Mouse (Mus musculus): ENCODE measurements around the gene Ctxn1. TPM values are rescaled to one million over a fixed set of nuclear protein-coding genes. Genes with fewer than 3 reads are reported as not detected.

Gene Ctxn1
- total and polyA plus RNA-seq, 3 experiments, result 0.58 to 5.6 TPM; not detected in 1

DNA sequence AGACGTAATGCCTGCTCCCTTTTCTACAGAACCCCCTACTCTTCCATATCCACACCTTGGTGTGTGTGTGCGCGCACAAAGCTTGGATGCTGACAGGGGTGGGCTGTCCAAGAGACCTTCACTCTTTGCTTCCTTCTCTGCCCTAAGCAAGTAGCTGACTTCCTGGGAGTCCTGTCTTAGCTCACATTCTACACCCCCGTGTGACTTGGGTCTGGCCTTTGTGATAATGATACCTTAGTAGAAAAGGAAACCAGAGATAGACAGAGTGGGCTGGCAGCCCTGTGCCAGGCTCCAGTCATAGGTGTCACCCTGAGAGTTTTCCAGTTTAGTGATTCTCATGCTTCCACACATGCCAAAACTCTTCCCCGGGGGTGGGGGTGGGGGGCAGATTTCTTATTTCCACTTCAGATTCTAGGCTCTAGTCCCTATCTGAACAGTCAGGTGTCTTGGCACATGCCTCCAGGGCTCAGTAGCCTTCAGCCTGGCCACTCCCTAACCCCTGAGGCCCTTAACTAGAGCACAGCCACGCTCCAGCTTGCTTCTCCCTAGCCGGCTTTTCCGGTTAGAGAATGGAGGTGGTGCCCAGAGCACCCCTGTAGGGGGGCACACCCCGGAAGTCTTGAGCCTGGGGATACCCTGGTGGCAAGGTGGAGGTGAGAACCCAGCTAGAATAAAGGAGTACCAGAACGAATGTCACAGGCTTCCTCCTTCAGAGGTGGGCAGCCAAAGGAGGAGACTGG, 28.3 kb downstream of the Ctxn1 start:
- no peaks in the 10 kb centered on the region; a peak in 2 of 4 replicates for H3K36me3 ChIP-seq (ENCODE audit: control insufficient read depth in 1 of 2, insufficient read depth in 2 of 2, low read length in 2 of 2)
- peak; percentile 28 for DNase-seq (ENCODE audit: low read depth, low spot score)
- H3K4me1 ChIP-seq (ENCODE audit: control insufficient read depth in 1 of 2, insufficient read depth in 2 of 2, low read length in 2 of 2), result peaks cover 0 to 23% of the 10 kb centered on the region in 2 experiments; a peak in 3 of 4 replicates
- H3K4me3 ChIP-seq (ENCODE audit: control insufficient read depth in 1 of 2, insufficient read depth in 1 of 2, low read depth in 2 of 2, low read length in 2 of 2), result no peak overlapping the region
- no peak overlapping the region for H3K9ac ChIP-seq (ENCODE audit: control insufficient read depth, low read depth, low read length, poor library complexity, severe bottlenecking)
- no peaks in the 10 kb centered on the region for H3K79me2 ChIP-seq (ENCODE audit: control insufficient read depth, insufficient read depth, low read length, poor library complexity)
- H3K27ac ChIP-seq (ENCODE audit: control insufficient read depth, low read depth, low read length), result no peak overlapping the region
- TF ChIP-seq EP300 (IDR thresholded peaks at IDR 0.05; ENCODE audit: low read depth in 1 of 2, low read length in 2 of 2), result peak; percentile 36 to 54; a peak in 2 of 4 replicates
- TF ChIP-seq TCF12 (IDR thresholded peaks at IDR 0.05; ENCODE audit: low read depth, low read length), result peak; percentile 55; the same call in 1 of the 2 replicates
- TF ChIP-seq ZKSCAN1 (IDR thresholded peaks at IDR 0.05; ENCODE audit: low read depth, low read length), result no peak
- H3K27me3 ChIP-seq (ENCODE audit: control insufficient read depth in 1 of 2, insufficient read depth in 2 of 2, low read length in 2 of 2), result no peaks in the 10 kb centered on the region; a peak in 1 of 4 replicates
- H3K9me3 ChIP-seq (replicated peaks; ENCODE audit: insufficient read depth, low read length), result no peaks in the 10 kb centered on the region

DNA sequence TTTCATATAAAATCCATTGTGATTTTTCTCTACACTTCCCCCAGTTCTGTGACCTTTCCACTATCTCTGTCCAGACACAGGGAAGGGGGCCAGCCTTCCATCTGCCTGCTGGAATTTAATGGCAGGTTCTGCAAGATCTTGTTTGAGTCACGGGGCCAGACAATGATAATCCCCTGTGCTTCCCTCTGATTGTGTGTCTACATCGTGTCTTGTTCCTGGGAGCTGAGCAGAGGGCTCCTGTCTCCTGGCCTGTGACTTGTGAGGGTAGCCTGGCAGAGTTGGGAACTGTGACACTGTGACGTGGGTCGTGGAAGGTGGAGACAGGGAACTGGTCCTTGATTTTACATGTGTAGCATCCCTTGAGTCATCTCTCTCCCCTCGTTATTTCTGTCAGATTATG, 29.3 kb downstream of the Ctxn1 start:
- Histone ChIP-seq H3K9ac (ENCODE audit: control insufficient read depth, low read depth, low read length, poor library complexity, severe bottlenecking) (no peak overlapping the region), H3K4me1 (ENCODE audit: control insufficient read depth in 1 of 2, insufficient read depth in 2 of 2, low read length in 2 of 2) (peaks cover 0 to 23% of the 10 kb centered on the region in 2 experiments; a peak in 3 of 4 replicates), H3K27ac (ENCODE audit: control insufficient read depth, low read depth, low read length) (no peak overlapping the region), H3K36me3 (ENCODE audit: control insufficient read depth in 1 of 2, insufficient read depth in 2 of 2, low read length in 2 of 2) (no peaks in the 10 kb centered on the region; a peak in 2 of 4 replicates), H3K9me3 (replicated peaks; ENCODE audit: insufficient read depth, low read length) (no peaks in the 10 kb centered on the region), H3K79me2 (ENCODE audit: control insufficient read depth, insufficient read depth, low read length, poor library complexity) (no peaks in the 10 kb centered on the region), H3K4me3 (ENCODE audit: control insufficient read depth in 1 of 2, insufficient read depth in 1 of 2, low read depth in 2 of 2, low read length in 2 of 2) (no peak overlapping the region), H3K27me3 (ENCODE audit: control insufficient read depth in 1 of 2, insufficient read depth in 2 of 2, low read length in 2 of 2) (no peaks in the 10 kb centered on the region; a peak in 1 of 4 replicates)
- DNase-seq (ENCODE audit: low read depth, low spot score), result no peak
- TF ChIP-seq ELF1 (IDR thresholded peaks at IDR 0.05; ENCODE audit: low read depth, low read length) (no peak), MAFK (IDR thresholded peaks at IDR 0.05; ENCODE audit: borderline replicate concordance, low read depth, low read length) (no peak), KAT2A (conservative IDR thresholded peaks at IDR 0.05; ENCODE audit: low read depth, low read length) (no peak), MXI1 (IDR thresholded peaks at IDR 0.05; ENCODE audit: low read depth, low read length) (no peak), POLR2AphosphoS5 (IDR thresholded peaks at IDR 0.05; ENCODE audit: borderline replicate concordance, low read depth, low read length) (no peak), ZMIZ1 (IDR thresholded peaks at IDR 0.05; ENCODE audit: low read depth, low read length) (no peak), SIN3A (IDR thresholded peaks at IDR 0.05; ENCODE audit: low read length) (no peak), E2F4 (IDR thresholded peaks at IDR 0.05; ENCODE audit: borderline replicate concordance, low read depth, low read length) (no peak), BHLHE40 (IDR thresholded peaks at IDR 0.05; ENCODE audit: borderline replicate concordance, low read depth, low read length) (no peak), POLR2A (IDR thresholded peaks at IDR 0.05; ENCODE audit: control insufficient read depth in 1 of 2, insufficient read depth in 1 of 2, low read depth in 1 of 2, low read length in 2 of 2, poor library complexity in 1 of 2) (no peak), CHD2 (IDR thresholded peaks at IDR 0.05; ENCODE audit: low read length) (no peak), TCF12 (IDR thresholded peaks at IDR 0.05; ENCODE audit: low read depth, low read length) (no peak), USF2 (IDR thresholded peaks at IDR 0.05; ENCODE audit: borderline replicate concordance in 1 of 2, insufficient read depth in 1 of 2, low read depth in 1 of 2, low read length in 2 of 2) (no peak)

All from MEL (cell line).